Mouse (Mus musculus): Measurements from ENCODE around the gene Elmo1. TPM values are rescaled to one million over a fixed set of nuclear protein-coding genes. Genes with fewer than 3 reads are reported as not detected.

Gene Elmo1
- total and polyA plus RNA-seq, 2 experiments from 2014 or later, result 6.5 to 17.9 TPM

DNA sequence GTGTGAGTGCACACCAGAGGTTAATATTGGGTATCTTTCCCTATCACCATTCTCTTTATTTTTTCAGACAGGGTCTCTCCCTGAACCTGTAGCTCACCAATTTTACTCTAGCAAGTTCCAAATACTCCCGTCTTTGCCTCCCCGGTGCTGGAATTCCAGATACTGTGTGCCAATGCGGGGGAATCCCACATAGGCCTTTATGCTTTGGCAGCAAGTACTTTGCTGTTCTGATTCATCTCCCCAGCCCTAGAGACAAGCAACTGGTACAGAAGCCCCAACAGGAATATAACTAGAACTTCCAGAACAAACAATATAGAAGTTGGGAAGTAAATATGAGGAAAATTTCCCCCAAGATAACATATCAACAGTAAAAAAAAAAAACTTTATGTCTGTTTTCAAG is 13.2 kb upstream of the Elmo1 start:
- no peak overlapping the region for H3K9ac ChIP-seq (replicated peaks; ENCODE audit: low read depth, low read length)
- DNase-seq (ENCODE audit: low spot score), result no peak
- H3K4me3 ChIP-seq (ENCODE audit: low read depth, low read length), result no peak overlapping the region
- no peaks in the 10 kb centered on the region for H3K9me3 ChIP-seq (replicated peaks; ENCODE audit: control insufficient read depth, low read length)
- H3K4me2 ChIP-seq (ENCODE audit: low read depth, low read length), result no peak overlapping the region
- H3K27me3 ChIP-seq (ENCODE audit: control insufficient read depth, insufficient read depth, low read length), result no peaks in the 10 kb centered on the region
- H3K27ac ChIP-seq (ENCODE audit: low read depth), result no peak overlapping the region
- 68% methylated on average over 3 of the region's 3 CpGs for WGBS
- no peaks in the 10 kb centered on the region for H3K36me3 ChIP-seq (replicated peaks; ENCODE audit: control insufficient read depth, insufficient read depth, low read length)
- no peaks in the 10 kb centered on the region for H3K4me1 ChIP-seq (ENCODE audit: control insufficient read depth, insufficient read depth)
- no peak for TF ChIP-seq EP300 (IDR thresholded peaks at IDR 0.05; ENCODE audit: low read depth)
- TF ChIP-seq CTCF (IDR thresholded peaks at IDR 0.05; ENCODE audit: low read depth), result no peak
- ATAC-seq (ENCODE audit: insufficient read depth, low read depth), result no peak

DNA sequence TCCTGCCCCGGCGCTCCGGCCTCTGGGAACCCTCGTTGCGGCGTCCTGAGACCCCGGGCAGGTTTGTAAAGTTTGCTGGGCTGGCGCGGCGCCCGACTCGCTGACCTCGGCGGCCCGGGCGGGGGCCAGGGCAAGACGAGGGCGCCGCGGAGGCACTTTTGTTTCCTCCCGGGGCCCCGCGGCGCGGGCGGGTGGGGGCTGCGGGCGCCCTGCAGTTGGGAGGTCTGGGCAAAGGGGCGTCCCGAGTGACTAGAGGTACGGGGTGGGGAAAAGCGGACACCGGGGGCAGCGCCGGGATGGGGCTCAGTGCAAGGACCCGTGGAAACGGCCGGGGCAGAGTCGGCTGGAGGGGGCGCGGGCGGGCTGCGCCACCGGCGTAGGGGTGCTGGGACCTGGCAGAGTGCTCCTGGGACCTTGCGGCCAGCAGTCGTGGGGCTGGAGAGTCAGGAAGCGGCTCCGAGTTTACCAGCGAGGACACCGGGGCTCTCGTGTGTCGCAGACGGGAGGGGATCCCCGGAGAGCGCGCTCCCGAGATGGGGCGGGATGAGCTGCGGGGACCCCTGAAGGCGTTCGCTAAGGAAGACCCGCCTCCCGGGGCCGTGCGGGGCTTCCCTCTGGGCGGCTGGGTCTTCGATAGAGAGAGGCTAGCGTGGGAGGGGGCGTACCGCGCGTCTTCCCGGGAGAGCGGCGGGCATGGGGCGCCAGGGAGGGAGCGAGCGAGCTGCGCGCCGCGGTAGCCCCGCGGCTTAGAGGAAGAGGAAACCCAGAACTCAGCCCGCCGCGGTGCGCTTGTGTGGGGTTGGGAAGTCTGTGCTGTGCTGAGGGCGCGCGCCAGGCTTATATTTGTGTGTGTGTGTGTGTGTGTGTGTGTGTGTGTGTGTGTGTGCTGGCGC is 561 bp downstream of the Elmo1 start:
- peak overlapping the region; percentile 68 for H3K9ac ChIP-seq (replicated peaks; ENCODE audit: low read depth, low read length)
- TF ChIP-seq EP300 (IDR thresholded peaks at IDR 0.05; ENCODE audit: low read depth) (no peak), CTCF (IDR thresholded peaks at IDR 0.05; ENCODE audit: low read depth) (no peak)
- peak overlapping the region; percentile 94 for H3K4me2 ChIP-seq (ENCODE audit: low read depth, low read length)
- peak overlapping the region; percentile 74 for H3K27ac ChIP-seq (ENCODE audit: low read depth)
- H3K4me1 ChIP-seq (ENCODE audit: control insufficient read depth, insufficient read depth), result no peaks in the 10 kb centered on the region; the same call in 1 of the 2 replicates
- no peaks in the 10 kb centered on the region for H3K36me3 ChIP-seq (replicated peaks; ENCODE audit: control insufficient read depth, insufficient read depth, low read length)
- peak overlapping the region; percentile 70 for H3K4me3 ChIP-seq (ENCODE audit: low read depth, low read length)
- WGBS, result 0% methylated on average over 70 of the region's 93 CpGs
- H3K27me3 ChIP-seq (ENCODE audit: control insufficient read depth, insufficient read depth, low read length), result peaks cover 7% of the 10 kb centered on the region
- no peak for DNase-seq (ENCODE audit: low spot score)
- no peaks in the 10 kb centered on the region for H3K9me3 ChIP-seq (replicated peaks; ENCODE audit: control insufficient read depth, low read length)
- peak; percentile 56 for ATAC-seq (ENCODE audit: insufficient read depth, low read depth)

- peak overlapping the region; percentile 74 for H3K27ac ChIP-seq (ENCODE audit: low read depth)
- no peak for DNase-seq (ENCODE audit: low spot score)
- WGBS, result 3% methylated on average over 10 of the region's 10 CpGs
Measured at GRCm38 (mm10) chr13:20091604-20091926, 1.2 kb downstream of the Elmo1 start.

GRCm38 (mm10) chr13:20092301-20092700 is 1.9 kb downstream of the Elmo1 start:
- no peak for DNase-seq (ENCODE audit: low spot score)
- no peak for ATAC-seq (ENCODE audit: insufficient read depth, low read depth)

More at GRCm38 (mm10) chr13:20091604-20091926, 1.2 kb downstream of the Elmo1 start:
- Histone ChIP-seq H3K27me3 (ENCODE audit: control insufficient read depth, insufficient read depth, low read length) (peaks cover 7% of the 10 kb centered on the region), H3K4me3 (ENCODE audit: low read depth, low read length) (peak overlapping the region; percentile 70), H3K9ac (replicated peaks; ENCODE audit: low read depth, low read length) (peak overlapping the region; percentile 68), H3K4me1 (ENCODE audit: control insufficient read depth, insufficient read depth) (no peaks in the 10 kb centered on the region; the same call in 1 of the 2 replicates), H3K4me2 (ENCODE audit: low read depth, low read length) (peak overlapping the region; percentile 94), H3K9me3 (replicated peaks; ENCODE audit: control insufficient read depth, low read length) (no peaks in the 10 kb centered on the region), H3K36me3 (replicated peaks; ENCODE audit: control insufficient read depth, insufficient read depth, low read length) (no peaks in the 10 kb centered on the region)
- TF ChIP-seq CTCF (IDR thresholded peaks at IDR 0.05; ENCODE audit: low read depth) (no peak), EP300 (IDR thresholded peaks at IDR 0.05; ENCODE audit: low read depth) (no peak)
- ATAC-seq (ENCODE audit: insufficient read depth, low read depth), result peak; percentile 13; the same call in 1 of the 2 replicates

GRCm38 (mm10) chr13:20093307-20094045 is 3.1 kb downstream of the Elmo1 start:
- no peaks in the 10 kb centered on the region for H3K36me3 ChIP-seq (replicated peaks; ENCODE audit: control insufficient read depth, insufficient read depth, low read length)
- no peaks in the 10 kb centered on the region; the same call in 1 of the 2 replicates for H3K4me1 ChIP-seq (ENCODE audit: control insufficient read depth, insufficient read depth)
- peaks cover 7% of the 10 kb centered on the region for H3K27me3 ChIP-seq (ENCODE audit: control insufficient read depth, insufficient read depth, low read length)
- H3K27ac ChIP-seq (ENCODE audit: low read depth), result 0 out of 2 replicates have a peak overlapping the region, but pooled peaks have one; percentile 22
- DNase-seq (ENCODE audit: low spot score) (peak; percentile 34), ATAC-seq (ENCODE audit: insufficient read depth, low read depth) (peak; percentile 40)
- H3K9me3 ChIP-seq (replicated peaks; ENCODE audit: control insufficient read depth, low read length), result no peaks in the 10 kb centered on the region
- H3K9ac ChIP-seq (replicated peaks; ENCODE audit: low read depth, low read length), result no peak overlapping the region
- no peak overlapping the region for H3K4me3 ChIP-seq (ENCODE audit: low read depth, low read length)
- 44% methylated on average over 19 of the region's 19 CpGs for WGBS
- peak overlapping the region; percentile 33 for H3K4me2 ChIP-seq (ENCODE audit: low read depth, low read length)
- TF ChIP-seq EP300 (IDR thresholded peaks at IDR 0.05; ENCODE audit: low read depth) (no peak), CTCF (IDR thresholded peaks at IDR 0.05; ENCODE audit: low read depth) (peak; percentile 36)

More at GRCm38 (mm10) chr13:20092301-20092700, 1.9 kb downstream of the Elmo1 start:
- Histone ChIP-seq H3K4me1 (ENCODE audit: control insufficient read depth, insufficient read depth) (no peaks in the 10 kb centered on the region; the same call in 1 of the 2 replicates), H3K27ac (ENCODE audit: low read depth) (no peak overlapping the region), H3K9ac (replicated peaks; ENCODE audit: low read depth, low read length) (no peak overlapping the region), H3K36me3 (replicated peaks; ENCODE audit: control insufficient read depth, insufficient read depth, low read length) (no peaks in the 10 kb centered on the region), H3K9me3 (replicated peaks; ENCODE audit: control insufficient read depth, low read length) (no peaks in the 10 kb centered on the region), H3K4me2 (ENCODE audit: low read depth, low read length) (no peak overlapping the region), H3K27me3 (ENCODE audit: control insufficient read depth, insufficient read depth, low read length) (peaks cover 7% of the 10 kb centered on the region), H3K4me3 (ENCODE audit: low read depth, low read length) (no peak overlapping the region)
- TF ChIP-seq CTCF (IDR thresholded peaks at IDR 0.05; ENCODE audit: low read depth) (no peak), EP300 (IDR thresholded peaks at IDR 0.05; ENCODE audit: low read depth) (no peak)
- 91% methylated on average over 3 of the region's 3 CpGs for WGBS
